Mouse (Mus musculus) skeletal muscle tissue, adult 2 months (tissue): ENCODE measurements around the gene Zgpat.
A peak's percentile ranks its signal among the peaks of the same experiment; 100 is the strongest.

Source experiments
- DNase-seq: peaks from one replicate; pipeline ENCODE4 v3.0.0-alpha.2; 2012; ENCODE audit warnings: low read depth, low spot score

Zgpat gene

GRCm38 (mm10) chr2:181384919-181385391, 20.2 kb downstream of the Zgpat start:
- peak; percentile 84 for DNase-seq

DNA sequence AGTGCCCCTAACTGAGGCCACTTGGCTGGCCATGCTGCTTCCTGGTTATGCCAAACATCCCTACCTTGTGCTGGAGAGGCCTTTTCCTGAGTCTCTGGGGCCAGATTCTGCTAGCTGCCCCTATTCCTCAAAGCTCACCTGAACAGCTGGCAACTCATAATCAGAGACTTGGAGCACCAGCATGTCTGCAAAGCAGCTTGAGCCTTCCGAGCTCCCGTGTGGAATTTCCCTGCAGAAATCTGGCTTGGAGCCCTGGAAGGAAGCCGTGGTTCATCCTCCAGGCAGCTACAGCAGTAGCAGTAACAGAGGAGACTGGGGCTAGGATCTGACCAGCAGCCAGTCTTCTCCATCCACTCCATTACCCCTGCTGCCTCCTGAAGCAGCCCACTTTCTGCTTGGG, 21.2 kb downstream of the Zgpat start:
- peak; percentile 61 for DNase-seq

GRCm38 (mm10) chr2:181386663-181387210, 22.0 kb downstream of the Zgpat start:
- no peak for DNase-seq

GRCm38 (mm10) chr2:181390136-181390870, 25.6 kb downstream of the Zgpat start:
- DNase-seq: no peak

DNA sequence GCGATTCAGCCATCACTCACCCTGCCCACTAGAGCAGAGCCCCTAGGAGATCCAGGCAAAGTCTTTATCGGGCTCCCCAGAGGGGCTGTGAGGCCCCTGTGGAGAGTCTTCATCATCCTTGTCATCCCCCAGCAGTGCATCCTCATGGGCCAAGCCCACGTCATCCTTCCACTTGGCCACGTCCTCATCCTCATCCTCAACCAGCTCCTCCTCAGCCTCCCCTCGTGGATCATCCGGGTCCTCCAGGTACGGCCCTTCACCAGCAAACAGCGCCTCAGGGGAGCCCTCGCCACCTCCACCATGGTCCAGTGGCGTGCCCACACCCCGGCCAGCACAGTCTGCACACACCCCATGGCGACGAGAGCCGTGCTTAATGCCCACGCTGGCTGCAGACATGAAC, 26.3 kb downstream of the Zgpat start:
- DNase-seq: no peak

- peak; percentile 74 for DNase-seq
These were observed 26.8 kb downstream of the Zgpat start for GRCm38 (mm10) chr2:181391541-181391940.

DNA sequence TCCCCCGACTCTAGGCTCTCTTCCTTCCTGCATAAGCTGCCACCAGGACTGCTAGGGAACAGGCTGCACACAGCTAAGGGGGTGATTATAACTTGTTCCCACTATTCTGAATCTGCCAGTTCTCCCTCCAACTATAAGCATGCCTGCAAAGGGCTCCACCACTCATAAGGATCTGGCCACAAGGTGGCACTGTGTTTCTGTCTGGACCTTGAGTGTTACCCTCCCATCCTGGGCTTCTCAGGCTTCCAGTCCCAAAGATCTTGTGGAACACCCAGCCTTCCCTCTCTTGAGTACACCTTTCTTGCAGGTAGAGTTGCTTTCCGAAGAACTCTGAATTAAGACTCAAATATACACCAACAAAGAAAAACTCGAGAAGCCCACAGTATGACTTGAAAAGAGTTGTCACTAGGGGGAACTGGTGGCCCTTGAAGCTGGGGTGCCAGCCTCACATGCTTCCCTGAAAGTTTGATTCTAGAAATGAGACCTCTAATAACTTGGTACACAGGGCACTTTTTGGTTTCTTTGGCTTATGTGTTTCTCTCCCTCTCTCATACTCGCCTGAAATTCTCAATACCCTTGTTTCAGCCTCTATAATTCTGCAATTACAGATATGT, 28.0 kb downstream of the Zgpat start:
- DNase-seq: peak; percentile 81

DNA sequence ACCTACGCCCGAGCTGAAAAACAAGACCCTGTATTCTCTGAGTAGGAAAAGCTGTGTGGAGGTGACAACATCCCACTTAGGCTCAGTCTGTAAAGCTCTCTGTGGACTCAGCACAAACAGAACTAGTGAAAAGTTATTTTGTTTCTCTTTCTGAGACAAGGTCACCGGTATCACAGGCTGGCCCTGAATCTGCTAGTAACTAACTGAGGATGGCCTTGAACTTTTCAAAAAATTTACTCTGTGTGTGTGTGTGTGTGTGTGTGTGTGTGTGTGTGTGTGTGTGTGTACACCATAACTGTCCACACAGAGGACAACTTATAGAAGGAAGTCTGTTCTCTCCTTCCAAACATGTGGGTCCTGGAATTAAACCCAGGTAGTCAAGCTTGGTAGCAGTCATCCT, 29.4 kb downstream of the Zgpat start:
- DNase-seq: no peak

DNA sequence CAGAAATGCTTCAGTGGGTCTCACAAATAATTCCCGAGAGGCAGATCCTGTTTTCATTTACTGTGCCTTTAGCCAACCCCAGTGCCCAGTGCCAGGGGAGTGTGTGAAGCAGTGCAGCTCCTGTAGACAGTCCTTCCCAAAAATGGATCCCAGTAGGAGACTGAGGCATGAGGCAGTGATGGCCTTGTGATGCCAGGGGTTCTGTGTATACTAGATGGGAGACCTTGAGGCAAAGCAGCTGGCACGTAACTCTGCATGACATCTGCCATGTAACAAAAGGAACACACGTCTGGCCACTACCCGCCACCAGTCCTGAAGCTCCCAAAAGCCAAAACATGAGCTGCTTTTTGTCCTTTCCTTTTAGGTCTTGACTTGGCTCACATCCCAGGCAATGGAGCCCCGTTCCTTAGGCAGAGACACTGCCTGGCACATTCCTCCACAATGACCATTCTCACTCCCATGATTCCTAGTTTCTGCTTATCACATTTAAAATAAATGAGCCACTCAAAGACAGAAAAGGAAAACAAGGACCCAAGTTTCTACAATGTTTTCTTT, 32.6 kb downstream of the Zgpat start:
- DNase-seq: no peak

DNA sequence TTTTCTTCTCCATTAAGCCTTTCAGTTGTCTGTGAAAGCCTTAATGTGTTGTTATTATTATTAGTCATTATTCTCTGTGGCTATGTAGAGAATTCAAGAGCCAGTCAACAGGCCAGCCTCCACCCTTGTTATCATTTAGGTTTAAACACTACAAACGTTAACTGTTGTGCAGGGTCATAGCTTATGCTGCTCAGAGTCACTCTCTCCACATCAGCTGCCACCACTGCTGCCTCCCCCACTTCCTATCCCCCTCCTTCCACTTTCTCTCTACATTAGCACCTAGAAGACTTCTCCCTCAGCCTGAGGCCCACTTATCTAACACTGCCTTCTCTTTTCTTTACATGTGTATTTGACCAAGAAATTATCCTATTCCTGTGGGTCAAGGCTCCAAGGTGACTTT, 36.8 kb downstream of the Zgpat start:
- no peak for DNase-seq

- DNase-seq: no peak
These were observed 39.0 kb downstream of the Zgpat start for GRCm38 (mm10) chr2:181403722-181404121.

DNA sequence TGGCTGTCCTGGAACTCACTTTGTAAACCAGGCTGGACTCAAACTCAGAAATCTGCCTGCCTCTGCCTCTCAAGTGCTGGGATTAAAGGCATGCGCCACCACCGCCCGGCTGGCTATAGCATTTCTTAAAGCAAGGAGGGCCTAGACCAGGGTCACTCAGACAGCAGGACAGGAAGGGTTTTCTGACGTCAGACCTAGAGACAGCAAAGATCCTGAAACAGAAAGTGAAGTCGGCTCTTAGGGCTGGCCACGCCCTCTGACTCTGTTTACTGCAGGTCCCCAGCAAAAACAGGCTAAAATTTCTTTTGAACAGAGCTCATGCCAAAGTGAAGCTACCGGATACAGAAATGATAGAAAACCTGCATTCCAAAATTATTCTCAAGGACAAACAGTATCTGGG, 44.9 kb downstream of the Zgpat start:
- no peak for DNase-seq

GRCm38 (mm10) chr2:181410760-181411473, 46.2 kb downstream of the Zgpat start:
- DNase-seq: peak; percentile 55

DNA sequence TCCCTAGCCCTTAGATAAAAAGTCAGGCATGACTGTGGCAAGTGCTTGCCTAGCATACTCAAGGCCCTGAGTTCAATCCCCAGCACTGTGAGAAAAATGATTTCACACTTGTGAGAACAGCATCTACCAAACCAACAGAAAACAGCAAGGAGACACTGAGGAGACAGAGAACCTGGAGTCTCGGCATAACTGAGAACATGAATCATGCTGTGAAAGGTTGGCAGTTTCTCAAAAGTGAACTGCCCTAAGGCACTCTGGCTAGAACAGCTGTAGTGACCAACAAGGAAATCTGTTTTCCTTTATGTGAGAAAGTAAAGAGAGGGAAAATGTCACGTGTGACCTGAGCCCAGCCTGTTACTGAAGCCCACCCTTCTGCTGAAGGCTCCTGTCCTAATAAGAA, 48.4 kb downstream of the Zgpat start:
- no peak for DNase-seq

DNA sequence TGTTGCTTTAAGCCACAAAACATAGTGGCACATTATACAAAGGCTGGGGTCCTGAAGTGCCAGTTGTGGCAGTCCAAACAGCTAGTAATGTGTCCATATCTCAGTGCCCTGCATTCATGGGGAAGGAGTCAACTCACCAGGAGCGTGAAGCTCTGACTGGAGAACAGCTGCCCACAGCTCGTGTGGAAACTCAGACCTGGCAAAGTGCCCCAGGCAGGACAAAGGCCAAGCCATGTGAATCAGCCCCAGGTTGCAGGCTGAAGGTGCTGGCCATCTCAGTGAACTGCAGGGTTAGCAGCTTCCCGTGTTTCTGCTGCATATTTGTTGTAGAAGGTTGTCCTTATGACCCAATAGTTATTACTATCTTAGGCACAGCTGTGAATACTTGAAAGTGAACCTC, 51.2 kb downstream of the Zgpat start:
- DNase-seq: no peak

DNA sequence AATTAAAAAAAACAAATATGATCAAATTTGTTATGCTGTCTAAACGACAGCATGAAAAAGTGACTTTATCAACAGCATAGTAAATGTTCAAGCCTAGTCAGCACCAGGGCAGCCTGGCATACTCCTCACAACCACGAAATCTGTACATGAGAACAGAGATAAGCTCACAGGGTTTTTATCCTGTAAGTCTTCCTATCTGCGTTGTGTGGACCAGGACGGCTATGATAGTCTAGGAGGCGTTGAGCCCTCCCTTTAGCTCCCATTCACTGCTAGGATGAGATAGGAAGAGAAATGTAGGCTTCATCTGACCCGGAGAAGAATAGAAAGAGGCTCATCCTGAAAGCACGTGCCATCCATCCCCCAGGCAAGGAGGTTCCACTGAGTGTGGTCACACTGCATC, 54.6 kb downstream of the Zgpat start:
- DNase-seq: no peak

GRCm38 (mm10) chr2:181420426-181420825, 55.7 kb downstream of the Zgpat start:
- no peak for DNase-seq

GRCm38 (mm10) chr2:181420903-181421638, 56.3 kb downstream of the Zgpat start:
- no peak for DNase-seq

GRCm38 (mm10) chr2:181423834-181424233, 59.1 kb downstream of the Zgpat start:
- DNase-seq: no peak
